Mouse (Mus musculus): ENCODE measurements around the gene Pnpt1. TPM values are rescaled to one million over a fixed set of nuclear protein-coding genes. Genes with fewer than 3 reads are reported as not detected.

Pnpt1 gene
- polyA plus RNA-seq, 1 experiment from 2014 or later = 60.4 TPM

- ATAC-seq (replicated peaks; ENCODE audit: low FRiP score) = no peak
- WGBS = 94% methylated on average over 2 of the region's 2 CpGs
Observed at GRCm38 (mm10) chr11:29209774-29210173, 79.2 kb downstream of the Pnpt1 start.

More at GRCm38 (mm10) chr11:29209774-29210173, 79.2 kb downstream of the Pnpt1 start:
- Histone ChIP-seq H3K9me3 (ENCODE audit: control insufficient read depth, low read length) (no peaks in the 10 kb centered on the region), H3K4me1 (replicated peaks; ENCODE audit: control insufficient read depth, insufficient read depth, low read length) (no peaks in the 10 kb centered on the region), H3K27me3 (replicated peaks; ENCODE audit: control insufficient read depth, insufficient read depth, low read length) (no peaks in the 10 kb centered on the region), H3K9ac (ENCODE audit: low read depth, low read length) (no peak overlapping the region), H3K4me2 (no peak overlapping the region), H3K4me3 (ENCODE audit: low read depth, low read length) (no peak overlapping the region), H3K27ac (ENCODE audit: low read depth, low read length) (no peak overlapping the region), H3K36me3 (ENCODE audit: control insufficient read depth, insufficient read depth, low read length) (peaks cover 13% of the 10 kb centered on the region)
- DNase-seq (ENCODE audit: low spot score) = no peak

Other genes starting within 250 kb of the Pnpt1 start
- gene Ppp4r3b, start 42.1 kb downstream of the Pnpt1 start, polyA plus RNA-seq (2014; fragmentation: Nextera tagmentation; extraction: Ambion mirVana) = 74.1 and 78.8 TPM in 2 replicates
- gene Cfap36, start 116.7 kb downstream of the Pnpt1 start, polyA plus RNA-seq (2014; fragmentation: Nextera tagmentation; extraction: Ambion mirVana) = 29.9 and 31.6 TPM in 2 replicates
- gene Ccdc88a, start 242.9 kb downstream of the Pnpt1 start, polyA plus RNA-seq (2014; fragmentation: Nextera tagmentation; extraction: Ambion mirVana) = 12.8 and 13.5 TPM in 2 replicates